Mouse (Mus musculus) left cerebral cortex, adult 2 months (tissue): ENCODE measurements at regions not wholly inside any gene's neighbourhood (a gene's known extent, or its start where the extent isn't known, plus 50 kb on each side); places are given as distances from the start of the nearest gene placed in this dataset.

Experiments used
- DNase-seq, 2 experiments: peaks; one replicate each; pipeline ENCODE4 v3.0.0; 2021 to 2022; ENCODE audit warnings: low spot score in 2 of 2, mixed read lengths in 1 of 2; ENCODE audit errors: extremely low spot score in 1 of 2
- H3K27ac ChIP-seq: fragments of 200-600 bp; 2 replicates; pipeline ENCODE4 v1.8.1; 2022
- H3K4me3 ChIP-seq: fragments of 200-600 bp; 2 replicates; pipeline ENCODE4 v1.8.1; 2022
- CTCF ChIP-seq: fragments of 200-600 bp; IDR thresholded peaks from 2 replicates; pipeline ENCODE4 v1.8.1; 2022; ENCODE audit warnings: antibody characterized with exemption, mild to moderate bottlenecking, moderate library complexity
- intact Hi-C: fragments of 180-260 bp; cut with DNase I; formaldehyde crosslinking; loops from one replicate; pipeline ENCODE4 v1.15.1; 2025

- no peak for TF ChIP-seq CTCF
Observed at GRCm38 (mm10) chr1:81972575-81972974, 260.3 kb upstream of the Gm9747 start.

GRCm38 (mm10) chr1:81973481-81973880 is 259.4 kb upstream of the Gm9747 start:
- intact Hi-C loops, result no loop called here
- H3K27ac ChIP-seq, result no peak overlapping the region
- no peak overlapping the region for H3K4me3 ChIP-seq
- DNase-seq, result no peak
- TF ChIP-seq CTCF, result no peak

More at GRCm38 (mm10) chr1:81972575-81972974, 260.3 kb upstream of the Gm9747 start:
- intact Hi-C loops, result no loop called here
- no peak for DNase-seq
- no peak overlapping the region for H3K4me3 ChIP-seq
- H3K27ac ChIP-seq, result no peak overlapping the region

- TF ChIP-seq CTCF, result no peak
- Histone ChIP-seq H3K27ac (no peak overlapping the region), H3K4me3 (no peak overlapping the region)
- no peak for DNase-seq
- intact Hi-C loops, result no loop called here
Observed at GRCm38 (mm10) chr1:82007943-82008342, 225.0 kb upstream of the Gm9747 start.

- Histone ChIP-seq H3K27ac (no peak overlapping the region), H3K4me3 (no peak overlapping the region)
- TF ChIP-seq CTCF, result no peak
- intact Hi-C loops, result no loop called here
- no peak for DNase-seq
Observed at GRCm38 (mm10) chr1:82008805-82009204, 224.1 kb upstream of the Gm9747 start.

GRCm38 (mm10) chr1:82010995-82011394 is 221.9 kb upstream of the Gm9747 start:
- intact Hi-C loops, result no loop called here
- TF ChIP-seq CTCF, result no peak
- no peak overlapping the region for H3K4me3 ChIP-seq
- no peak for DNase-seq
- no peak overlapping the region for H3K27ac ChIP-seq

- no peak overlapping the region for H3K4me3 ChIP-seq
- intact Hi-C loops, result no loop called here
- DNase-seq, result no peak
Observed at GRCm38 (mm10) chr1:82015341-82015740, 217.6 kb upstream of the Gm9747 start.

GRCm38 (mm10) chr1:82018701-82019404 is 214.1 kb upstream of the Gm9747 start:
- intact Hi-C loops, result no loop called here
- DNase-seq, result no peak
- Histone ChIP-seq H3K4me3 (no peak overlapping the region), H3K27ac (no peak overlapping the region)
- TF ChIP-seq CTCF, result no peak

More at GRCm38 (mm10) chr1:82015341-82015740, 217.6 kb upstream of the Gm9747 start:
- no peak for TF ChIP-seq CTCF
- H3K27ac ChIP-seq, result no peak overlapping the region

- intact Hi-C loops, result no loop called here
- Histone ChIP-seq H3K4me3 (no peak overlapping the region), H3K27ac (no peak overlapping the region)
- TF ChIP-seq CTCF, result no peak
- DNase-seq, result no peak
Observed at GRCm38 (mm10) chr1:82027761-82028160, 205.2 kb upstream of the Gm9747 start.

- no peak for TF ChIP-seq CTCF
- no peak overlapping the region for H3K4me3 ChIP-seq
- intact Hi-C loops, result no loop called here
- no peak for DNase-seq
- H3K27ac ChIP-seq, result no peak overlapping the region
Observed at GRCm38 (mm10) chr1:82031130-82031529, 201.8 kb upstream of the Gm9747 start.

- no peak overlapping the region for H3K4me3 ChIP-seq
- TF ChIP-seq CTCF, result no peak
- no peak for DNase-seq
- no peak overlapping the region for H3K27ac ChIP-seq
- intact Hi-C loops, result no loop called here
Observed at GRCm38 (mm10) chr1:82032410-82032809, 200.5 kb upstream of the Gm9747 start.

- TF ChIP-seq CTCF, result no peak
- H3K4me3 ChIP-seq, result no peak overlapping the region
- DNase-seq, result no peak
- no peak overlapping the region for H3K27ac ChIP-seq
- intact Hi-C loops, result no loop called here
Observed at GRCm38 (mm10) chr1:82038171-82038570, 194.7 kb upstream of the Gm9747 start.

GRCm38 (mm10) chr1:82038698-82039097 is 194.2 kb upstream of the Gm9747 start:
- DNase-seq, result no peak
- no peak overlapping the region for H3K4me3 ChIP-seq
- intact Hi-C loops, result no loop called here
- H3K27ac ChIP-seq, result no peak overlapping the region
- no peak for TF ChIP-seq CTCF
